Mouse (Mus musculus) ES-CJ7 (cell line): ENCODE results near the gene Olfr906.

Experiments used
- DNase-seq: peaks from one replicate; pipeline ENCODE4 v3.0.0; 2011; ENCODE audit warnings: low read depth, low spot score

Olfr906 gene

GRCm38 (mm10) chr9:38486785-38487184, at the start of gene Olfr906:
Olfr906 (plus strand) TSS chr9:38487085.
- DNase-seq = no peak

DNA sequence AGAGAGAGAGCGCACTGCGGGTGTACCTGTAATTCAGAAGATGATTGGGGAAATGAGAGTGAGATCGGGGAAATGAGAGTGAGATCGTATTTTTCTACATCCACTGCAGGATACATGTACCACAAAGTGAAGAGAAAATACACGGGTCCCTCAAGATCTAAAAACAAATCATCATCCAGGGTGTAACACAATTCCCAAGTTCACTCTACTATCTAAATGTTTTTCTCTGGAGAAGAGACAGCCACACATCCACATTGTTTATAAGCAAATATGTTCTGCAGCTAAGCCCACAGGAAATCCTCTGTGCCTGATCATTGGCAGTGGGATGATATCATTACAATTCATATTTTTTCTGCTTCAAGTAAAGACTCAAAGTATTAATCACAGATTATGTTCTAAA, 39.5 kb upstream of the Olfr906 start, which contains the start of gene Olfr902:
Gene Olfr902 (plus strand): TSS at position 301 of the 400 bp plus-strand sequence.
- no peak for DNase-seq

- DNase-seq = no peak
Observed at GRCm38 (mm10) chr9:38462844-38463243, 24.0 kb upstream of the Olfr906 start, which contains the start of gene Olfr904. Olfr904 (plus strand) TSS chr9:38463144.

GRCm38 (mm10) chr9:38470807-38471206, 16.1 kb upstream of the Olfr906 start, which contains the start of gene Olfr905:
Olfr905 (plus strand) TSS chr9:38471107.
- DNase-seq = no peak

- DNase-seq = no peak
Observed at GRCm38 (mm10) chr9:38495501-38495900, 8.6 kb downstream of the Olfr906 start, which contains the start of gene Olfr907. Olfr907 (plus strand) TSS chr9:38495801.

GRCm38 (mm10) chr9:38512353-38512752, 25.5 kb downstream of the Olfr906 start:
- no peak for DNase-seq

GRCm38 (mm10) chr9:38521280-38521679, 34.4 kb downstream of the Olfr906 start, which contains the start of gene Olfr911-ps1:
Olfr911-ps1 (plus strand) TSS chr9:38521580.
- no peak for DNase-seq

- no peak for DNase-seq
Observed at GRCm38 (mm10) chr9:38537549-38537948, 50.7 kb downstream of the Olfr906 start, which contains the start of gene Olfr910. Olfr910 (plus strand) TSS chr9:38537849.
